Mouse (Mus musculus) spleen, adult 10 weeks (tissue): ENCODE measurements around the gene Ankrd33b. TPM values are rescaled to one million over a fixed set of nuclear protein-coding genes. Genes with fewer than 3 reads are reported as not detected.

Experiments used
- polyA plus RNA-seq: library from polyadenylated mRNA; stranded (reverse); fragments of 350-450 nt; fragmentation: Illumina TruSeq; extraction: RNeasy Lipid Tissue Mini Kit (QIAGEN cat#74804); gene quantifications from one replicate; pipeline ENCODE4 v1.2.3, GENCODE M21; 2015; ENCODE audit warnings: low replicate concordance; ENCODE audit not compliant: insufficient read depth

Gene Ankrd33b
- polyA plus RNA-seq: 5.2 TPM

GRCm38 (mm10) chr15:31367481-31368200, at the start of gene Ankrd33b:
TSS of gene Ankrd33b (minus strand) at chr15:31367726.

Other genes starting within 250 kb of the Ankrd33b start
- 46.5 TPM for gene Dap, start 143.4 kb downstream of the Ankrd33b start, polyA plus RNA-seq
- 0.62 TPM for gene Ropn1l, start 86.0 kb upstream of the Ankrd33b start, polyA plus RNA-seq
- gene March6, start 163.3 kb upstream of the Ankrd33b start, polyA plus RNA-seq: 56.8 TPM
- 21.4 TPM for gene Cmbl, start 197.7 kb upstream of the Ankrd33b start, polyA plus RNA-seq
- 260 TPM for gene Cct5, start 234.1 kb upstream of the Ankrd33b start, polyA plus RNA-seq
- gene Fam173b, start 234.1 kb upstream of the Ankrd33b start, polyA plus RNA-seq: 17.5 TPM